Mouse (Mus musculus): ENCODE measurements around the gene Olfr49.
"Not testable (repeated sequence)": the region's sequence is repeated elsewhere in the genome, so short reads cannot be mapped to it uniquely, and the experiment has no call there.

Gene Olfr49

GRCm38 (mm10) chr14:54230638-54231150, 54.0 kb downstream of the Olfr49 start:
- DNase-seq (ENCODE audit: low read depth, low spot score): peak; percentile 75
- Histone ChIP-seq H3K36me3 (ENCODE audit: control insufficient read depth, insufficient read depth, low read length, poor library complexity, severe bottlenecking) (peaks cover 4% of the 10 kb centered on the region; the same call in 1 of the 2 replicates), H3K27me3 (ENCODE audit: control insufficient read depth, insufficient read depth, low read length, poor library complexity, severe bottlenecking) (no peaks in the 10 kb centered on the region)

GRCm38 (mm10) chr14:54229849-54230248, 54.9 kb downstream of the Olfr49 start:
- DNase-seq (ENCODE audit: low read depth, low spot score); H3K27me3 ChIP-seq (ENCODE audit: control insufficient read depth, insufficient read depth, low read length, poor library complexity, severe bottlenecking); H3K36me3 ChIP-seq (ENCODE audit: control insufficient read depth, insufficient read depth, low read length, poor library complexity, severe bottlenecking): not testable (repeated sequence)

GRCm38 (mm10) chr14:54228933-54229713, 55.6 kb downstream of the Olfr49 start:
- Histone ChIP-seq H3K27me3 (ENCODE audit: control insufficient read depth, insufficient read depth, low read length, poor library complexity, severe bottlenecking) (no peaks in the 10 kb centered on the region), H3K36me3 (ENCODE audit: control insufficient read depth, insufficient read depth, low read length, poor library complexity, severe bottlenecking) (no peaks in the 10 kb centered on the region)
- DNase-seq (ENCODE audit: low read depth, low spot score): no peak

- Histone ChIP-seq H3K36me3 (ENCODE audit: control insufficient read depth, insufficient read depth, low read length, poor library complexity, severe bottlenecking) (no peaks in the 10 kb centered on the region), H3K27me3 (ENCODE audit: control insufficient read depth, insufficient read depth, low read length, poor library complexity, severe bottlenecking) (no peaks in the 10 kb centered on the region)
- no peak for DNase-seq (ENCODE audit: low read depth, low spot score)
Measured at GRCm38 (mm10) chr14:54228501-54228900, 56.2 kb downstream of the Olfr49 start.
